Mouse (Mus musculus) megakaryocyte, adult 5-6 weeks (primary cell): ENCODE measurements at regions not wholly inside any gene's neighbourhood (a gene's known extent, or its start where the extent isn't known, plus 50 kb on each side); places are given as distances from the start of the nearest gene placed in this dataset.

Experiments
- ATAC-seq: 2 replicates; pipeline ENCODE4 v1.8.0; 2016; ENCODE audit warnings: mild to moderate bottlenecking, inconsistent platforms; ENCODE audit not compliant: poor library complexity, severe bottlenecking

DNA sequence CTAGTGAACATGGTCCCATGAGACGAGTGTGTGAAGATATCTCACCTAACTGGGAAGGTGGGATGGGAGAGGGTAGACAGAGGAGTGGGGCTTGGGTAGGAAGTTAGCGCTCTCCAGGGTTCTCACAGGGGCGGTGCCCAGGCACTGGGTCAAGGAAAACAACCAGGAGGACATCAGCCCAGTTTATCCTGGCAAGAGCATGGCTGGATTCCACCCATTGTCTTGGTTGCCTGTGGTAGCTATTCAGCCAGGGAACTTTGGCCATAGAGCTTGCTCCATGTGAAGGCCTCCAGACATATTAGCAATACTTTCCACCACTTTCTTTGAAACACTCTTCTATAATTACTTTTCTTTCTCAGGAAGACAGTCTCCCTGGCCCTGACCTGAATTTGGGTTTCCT lies 131.4 kb downstream of the 1700020N01Rik start:
- ATAC-seq = no peak

DNA sequence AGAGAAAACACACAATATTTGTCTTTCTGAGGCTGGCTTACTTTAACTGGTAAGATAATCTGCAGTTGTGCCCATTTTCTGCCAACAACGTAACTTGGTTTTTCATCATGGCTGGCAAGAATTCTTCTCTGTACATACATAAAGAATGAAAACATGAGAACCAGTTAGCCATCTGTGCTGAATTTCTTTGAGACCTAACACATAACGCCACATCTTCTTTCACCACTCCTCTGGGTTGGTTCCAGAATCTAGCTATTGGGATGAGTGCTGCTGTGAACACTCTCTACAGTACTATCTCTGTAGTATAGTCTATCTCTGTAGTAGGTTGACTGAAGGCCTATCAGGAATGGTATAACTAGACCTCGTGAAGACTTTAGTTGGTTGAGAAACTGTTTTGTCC lies 132.1 kb downstream of the 1700020N01Rik start:
- ATAC-seq = no peak

DNA sequence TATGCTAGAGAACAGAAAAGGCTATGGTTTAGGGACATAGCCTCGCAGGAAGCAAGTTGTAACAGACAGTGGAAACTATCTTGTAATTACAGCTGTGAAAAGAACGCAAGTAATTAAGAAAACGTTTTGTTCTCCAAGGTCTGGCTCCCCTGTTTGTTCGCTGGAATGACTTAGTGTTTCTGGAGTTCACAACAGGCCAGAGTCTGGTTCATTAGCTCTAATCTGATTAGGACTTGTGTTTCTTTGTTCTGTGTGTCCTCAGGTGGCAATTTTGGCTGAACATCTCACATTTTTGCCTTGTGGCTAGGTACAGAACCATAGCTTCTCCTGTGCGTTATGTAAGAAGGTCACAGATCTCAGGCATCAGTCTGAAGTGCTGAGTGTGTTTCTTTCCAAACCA lies 141.7 kb upstream of the Sgk1 start:
- no peak for ATAC-seq

DNA sequence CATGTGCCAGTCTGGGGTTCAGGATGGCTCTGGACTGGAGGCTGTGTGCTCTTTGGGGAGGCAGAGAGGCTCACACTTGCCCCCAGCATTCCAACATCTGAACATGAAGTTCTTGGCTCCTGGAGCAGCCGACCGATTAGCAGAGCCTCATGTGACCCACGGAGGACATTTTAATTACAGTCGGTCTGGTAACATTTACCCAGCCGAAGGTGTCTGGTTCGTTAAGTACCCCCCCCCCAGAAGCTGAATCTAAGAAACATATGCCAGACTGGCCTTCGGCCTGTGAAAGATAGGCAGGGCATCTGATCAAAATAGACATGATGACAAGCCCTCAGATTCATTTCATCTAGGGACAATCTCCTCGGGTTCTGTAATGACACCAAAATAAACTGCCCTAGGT lies 140.4 kb upstream of the Sgk1 start:
- ATAC-seq = no peak

DNA sequence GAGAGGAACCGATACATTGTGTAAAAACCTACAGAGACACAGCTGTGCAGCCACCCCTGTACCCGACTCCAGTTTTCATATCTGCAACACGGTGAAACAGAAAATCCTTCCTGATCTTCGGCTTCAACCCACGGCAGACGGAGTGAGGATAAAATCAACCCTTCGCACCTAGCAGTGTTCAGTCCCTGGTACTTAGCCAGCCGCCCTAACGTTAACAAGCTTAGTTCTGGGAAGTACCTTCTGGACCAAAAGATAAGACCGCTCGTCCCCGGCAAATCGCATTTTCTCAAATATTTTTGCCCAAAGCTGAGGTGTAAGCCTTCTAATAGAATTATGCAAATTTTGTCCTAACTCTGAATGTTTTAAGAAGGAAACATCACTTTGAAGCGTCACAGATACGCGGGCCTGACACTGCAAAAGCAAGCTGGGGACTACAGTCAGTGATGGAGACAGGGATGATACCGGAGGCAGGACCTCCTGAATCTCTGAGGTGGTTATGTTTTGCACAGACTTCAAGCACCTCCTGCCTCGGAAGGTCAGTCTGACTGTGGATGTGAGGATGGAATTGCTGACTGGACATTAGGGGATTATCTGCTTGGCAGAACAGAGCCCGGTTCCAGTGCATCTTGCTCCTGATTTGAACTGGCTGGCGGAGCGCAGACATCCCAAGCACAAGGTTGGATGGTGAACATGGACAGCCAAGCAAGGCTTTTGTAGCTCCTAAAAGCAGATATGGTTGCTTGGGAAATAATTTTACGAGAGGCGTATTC lies 139.8 kb upstream of the Sgk1 start:
- ATAC-seq = no peak

DNA sequence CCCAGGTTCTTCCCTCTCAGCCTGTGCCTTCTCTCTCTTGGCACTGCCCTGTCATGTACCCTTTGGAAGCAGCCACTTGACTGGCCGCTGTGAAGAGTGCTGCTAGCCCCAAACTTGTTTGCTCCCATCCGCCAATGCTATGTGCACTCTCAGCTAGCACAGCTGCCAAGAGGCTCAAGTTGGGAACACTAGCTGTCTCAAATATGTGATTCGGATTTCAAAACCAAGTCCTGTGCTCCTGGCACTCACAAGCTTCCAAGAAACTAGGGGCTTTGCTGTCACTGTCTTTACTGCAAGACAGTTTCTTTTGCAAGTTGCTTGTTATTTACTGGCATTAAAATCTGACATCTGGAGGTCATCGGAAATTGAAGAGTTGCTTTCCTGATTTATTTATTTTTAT lies 138.6 kb upstream of the Sgk1 start:
- ATAC-seq = no peak

DNA sequence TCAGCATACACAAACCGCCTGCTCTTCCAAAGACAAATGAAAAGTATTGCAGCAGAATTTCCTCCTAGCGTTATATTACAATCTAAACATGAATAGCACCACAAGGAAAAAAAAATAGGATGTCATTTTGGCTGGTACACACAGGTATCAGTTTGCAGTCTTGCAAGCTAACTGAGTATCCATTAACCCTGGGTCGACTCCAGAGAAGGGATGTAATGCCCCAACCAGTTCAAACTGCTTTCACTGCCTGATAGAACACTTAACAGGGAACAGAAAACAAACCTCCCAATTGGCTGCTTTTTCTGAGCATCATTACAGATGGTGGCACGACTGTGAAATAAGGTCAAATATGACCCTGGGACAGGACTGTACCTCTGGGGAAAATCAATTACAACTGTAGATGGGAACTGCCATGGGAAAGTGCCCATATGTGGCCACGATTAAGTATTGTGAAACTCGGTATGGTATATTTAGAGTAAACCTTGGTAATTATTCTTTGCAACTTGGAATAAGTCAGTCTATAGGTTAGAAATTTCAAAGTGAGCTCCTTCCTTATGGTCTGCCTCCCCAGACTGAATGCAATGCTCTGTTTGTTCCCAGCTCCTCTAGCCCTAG lies 137.5 kb upstream of the Sgk1 start:
- ATAC-seq = no peak

DNA sequence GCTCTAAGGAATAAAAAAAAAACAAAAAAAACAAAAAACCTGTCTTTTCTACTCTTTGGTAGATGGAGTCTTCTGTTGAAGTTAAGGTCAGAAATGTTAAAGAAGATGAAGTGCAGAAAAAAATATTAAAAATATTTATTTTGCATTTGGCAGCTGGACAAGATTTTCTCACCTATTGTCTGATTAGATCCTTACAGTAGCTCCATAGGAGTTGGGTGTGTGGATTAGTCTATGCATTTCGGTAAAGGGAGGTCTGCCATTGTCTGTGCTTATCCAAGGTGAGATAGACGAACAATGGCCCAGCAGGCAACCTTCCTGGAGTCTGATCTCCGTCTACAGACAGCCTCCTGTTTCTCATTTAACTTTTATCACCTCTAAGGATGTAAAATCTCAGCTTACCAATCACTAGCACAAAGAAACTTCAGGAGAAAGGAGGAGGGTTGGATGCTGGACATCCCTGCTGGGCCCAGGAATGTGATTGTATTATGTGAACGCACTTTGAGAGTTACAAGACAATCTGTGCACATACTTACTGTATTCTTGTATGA lies 136.0 kb upstream of the Sgk1 start:
- no peak for ATAC-seq

DNA sequence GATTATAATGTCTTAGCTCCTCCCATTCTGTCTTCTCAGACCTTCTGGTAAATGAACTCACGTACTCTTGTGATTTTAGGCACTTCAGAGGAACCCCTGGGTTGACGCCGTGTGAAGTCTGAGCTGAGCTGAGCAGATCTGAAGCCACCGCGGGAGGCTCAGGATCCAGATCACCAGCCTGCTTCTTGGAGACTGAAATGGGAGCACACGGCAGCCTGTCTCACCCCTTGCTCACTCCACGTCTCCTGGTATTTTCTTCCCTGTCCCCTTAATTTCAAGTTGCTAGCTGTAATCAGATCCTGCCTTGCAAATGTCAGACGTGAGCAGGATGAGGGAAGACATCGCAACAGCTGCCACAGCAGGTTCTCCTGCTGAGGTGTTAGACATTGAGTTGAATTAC lies 135.3 kb upstream of the Sgk1 start:
- no peak for ATAC-seq

DNA sequence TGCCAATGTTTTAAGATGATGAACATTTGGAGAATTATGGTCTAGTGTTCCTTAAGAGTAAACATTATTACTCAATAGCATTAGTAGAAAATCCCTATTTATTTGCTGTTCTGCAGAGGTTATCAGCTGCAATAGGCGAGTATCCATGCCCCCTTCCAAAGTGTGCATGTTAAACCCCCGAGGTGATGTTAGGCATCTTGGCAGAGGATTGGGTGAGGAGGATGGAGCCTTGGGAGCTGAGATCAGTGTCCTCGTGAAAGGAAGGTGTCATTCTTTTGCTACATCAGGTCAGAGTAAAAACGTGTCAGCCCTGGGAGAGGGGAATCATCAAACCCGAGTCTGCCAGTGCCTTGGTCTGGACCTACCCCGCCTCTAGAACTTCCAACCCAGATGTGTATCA lies 130.7 kb upstream of the Sgk1 start:
- ATAC-seq = no peak

DNA sequence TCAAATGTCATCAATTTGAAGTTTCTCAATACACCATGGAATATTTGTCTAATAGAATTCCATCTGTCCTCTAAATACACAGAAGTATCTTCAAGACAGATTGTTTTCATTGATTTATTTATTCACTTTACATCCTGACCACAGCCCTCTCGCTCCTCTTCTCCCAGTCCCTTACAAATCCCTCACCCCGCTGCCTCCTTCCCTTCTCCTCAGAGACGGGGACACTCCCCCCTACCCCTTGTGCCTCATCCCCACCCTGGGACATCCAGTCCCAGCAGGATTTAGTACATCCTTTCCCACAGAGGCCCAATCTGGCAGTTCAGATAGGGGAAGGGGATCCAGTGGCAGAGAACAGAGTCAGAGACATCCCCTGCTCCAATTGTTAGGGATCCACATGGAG lies 129.6 kb upstream of the Sgk1 start:
- no peak for ATAC-seq

DNA sequence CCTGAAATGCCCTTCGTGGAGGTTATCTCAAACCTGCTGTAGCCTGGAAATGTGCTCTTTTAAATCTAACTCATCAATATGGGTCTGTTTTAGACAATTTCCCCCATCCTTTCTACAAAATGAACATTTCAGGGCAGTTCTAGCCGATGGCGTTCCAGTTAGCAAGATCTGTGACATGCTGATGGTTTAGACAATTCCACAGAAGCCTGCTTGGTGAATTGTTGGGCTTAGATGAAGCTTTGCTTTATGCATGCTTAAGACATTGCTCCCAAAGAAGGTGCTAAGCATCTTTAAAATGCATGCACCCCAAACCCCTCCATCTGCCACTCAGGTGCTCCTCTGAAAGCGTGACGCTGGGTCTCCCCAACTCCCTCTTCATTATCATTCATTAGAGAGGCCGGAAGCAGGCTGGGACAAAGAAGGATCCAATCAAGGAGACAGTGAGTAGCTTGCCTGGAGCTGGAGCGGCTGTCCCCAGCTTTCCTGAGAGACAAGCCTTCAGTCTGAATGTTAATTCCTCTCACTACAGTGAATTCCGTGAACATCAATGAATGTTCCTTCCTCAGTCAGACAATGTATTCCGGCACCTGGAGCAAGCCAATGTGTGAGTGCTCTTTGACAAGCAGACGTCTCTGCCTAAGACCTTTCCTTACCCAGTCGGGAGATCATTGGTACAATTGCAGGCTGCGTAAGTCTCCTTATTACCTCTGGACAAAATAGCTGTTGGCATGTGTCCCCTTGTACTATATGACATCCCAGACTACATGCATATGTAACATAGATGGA lies 127.0 kb upstream of the Sgk1 start:
- ATAC-seq = no peak

DNA sequence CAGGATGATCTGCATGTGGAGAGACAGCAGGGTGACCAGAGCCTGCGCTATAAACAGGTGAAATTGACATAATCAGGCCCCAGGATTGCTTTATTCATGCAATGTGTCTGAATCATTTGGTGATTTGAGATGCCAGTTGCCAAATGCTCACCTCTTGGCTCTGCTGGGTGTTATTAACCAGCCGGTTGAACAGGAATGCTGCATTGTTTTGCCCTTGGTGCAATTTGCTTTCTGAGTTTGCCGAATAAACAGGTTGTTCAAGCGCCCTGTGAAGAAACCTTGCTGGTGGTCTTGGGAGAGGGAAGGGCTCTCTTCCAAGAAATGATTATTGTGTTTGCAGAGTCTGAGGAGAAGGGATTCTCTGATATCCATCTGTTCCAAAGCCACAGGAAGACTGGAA lies 126.3 kb upstream of the Sgk1 start:
- no peak for ATAC-seq

DNA sequence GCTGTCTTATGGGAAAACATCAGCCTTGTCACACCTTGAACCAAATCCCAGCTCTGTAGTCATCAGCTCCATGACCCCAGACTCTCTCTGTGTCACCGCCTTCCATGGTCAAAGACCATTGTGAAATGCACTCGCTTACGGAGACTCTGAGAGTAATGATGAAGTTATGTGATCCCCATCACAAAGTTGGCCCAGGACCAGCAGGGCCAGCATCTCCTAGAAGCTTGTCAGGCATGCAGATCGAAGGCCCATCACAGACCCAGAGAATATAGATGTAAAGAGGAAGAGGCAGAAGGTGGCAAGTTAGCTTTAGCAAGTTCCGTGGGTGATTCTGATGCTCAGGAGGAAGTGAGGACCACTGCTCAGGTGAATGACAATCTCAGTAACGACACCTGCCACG lies 125.2 kb upstream of the Sgk1 start:
- no peak for ATAC-seq

DNA sequence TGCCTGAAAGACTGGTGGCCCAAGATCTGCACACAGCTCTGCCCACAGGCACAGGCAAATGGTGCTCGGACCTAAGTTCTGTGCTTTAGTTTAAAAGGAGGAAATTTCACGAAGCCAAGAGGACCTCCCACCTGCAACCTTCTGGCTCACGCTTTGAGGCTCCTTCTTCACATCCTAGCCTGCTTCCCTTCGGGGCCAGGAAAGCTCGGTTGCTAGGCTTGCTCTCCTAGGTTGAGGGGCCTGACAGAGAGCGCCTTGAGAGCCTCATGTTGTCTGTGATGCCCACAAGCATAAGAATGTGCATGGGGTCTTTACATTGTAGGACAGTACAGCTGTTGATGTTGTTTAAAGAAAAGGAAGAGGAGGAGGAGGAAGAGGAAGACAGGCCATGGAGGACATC lies 123.9 kb upstream of the Sgk1 start:
- no peak for ATAC-seq

DNA sequence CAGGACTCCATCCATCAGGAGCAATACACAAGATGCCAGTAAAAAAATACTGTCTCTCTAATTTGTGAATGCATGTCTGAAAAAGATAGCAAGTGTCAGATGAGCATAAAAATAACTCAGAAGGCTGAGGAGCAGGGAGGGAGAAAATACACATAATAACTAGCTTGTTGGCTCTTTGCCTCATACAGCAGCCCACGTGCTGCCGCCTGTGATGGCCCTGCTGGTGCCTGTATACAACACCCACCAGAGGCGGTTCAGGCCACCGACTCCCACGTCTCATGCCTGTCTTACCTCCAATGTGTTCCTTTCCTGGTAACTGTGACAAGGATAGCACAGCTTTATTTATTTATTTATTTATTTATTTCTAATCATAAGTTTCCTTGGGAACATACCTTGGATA lies 119.5 kb upstream of the Sgk1 start:
- ATAC-seq = no peak

DNA sequence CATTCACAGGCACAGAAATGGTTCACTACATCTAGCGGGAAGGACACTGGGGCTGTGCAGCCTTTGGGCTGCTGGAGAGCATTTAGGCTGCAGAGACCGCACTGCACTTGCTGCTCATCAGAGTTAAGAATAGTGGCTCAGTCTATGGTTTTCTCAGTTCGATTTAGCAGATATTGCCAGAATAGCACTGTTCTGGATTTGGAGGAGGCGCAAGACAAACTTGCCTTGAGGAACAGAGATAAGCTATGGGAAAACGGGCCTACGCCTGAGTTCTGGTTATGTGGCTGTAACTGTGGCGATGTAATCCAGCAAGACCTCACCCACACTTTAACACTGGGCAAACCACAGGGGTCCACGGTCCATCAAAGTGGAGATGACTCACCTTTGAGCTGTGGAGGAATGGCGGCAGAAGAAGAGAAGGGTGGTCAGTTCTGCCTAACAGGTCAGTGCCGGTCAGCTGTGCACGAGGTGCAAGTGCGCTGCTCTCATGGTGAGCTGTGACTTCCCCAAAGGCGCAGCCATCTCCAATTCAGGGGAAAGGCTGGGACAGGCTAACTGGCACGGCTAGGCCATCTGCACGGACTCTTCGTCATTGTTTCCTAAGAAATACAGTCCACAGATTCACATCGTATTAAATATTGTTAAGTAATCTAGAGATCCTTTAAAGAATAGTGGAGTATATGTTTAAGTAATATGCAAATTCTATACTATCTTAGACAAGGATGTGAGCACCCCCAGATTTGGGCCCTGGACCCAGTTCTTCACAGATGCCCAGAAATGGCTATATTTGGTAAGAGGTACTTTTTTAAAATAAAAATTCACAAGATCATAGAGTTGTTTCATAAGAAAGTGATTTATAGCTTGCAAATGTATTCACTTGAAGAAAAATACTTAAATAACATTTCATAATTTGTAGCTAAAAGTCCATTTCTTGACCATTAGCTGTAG lies 118.7 kb upstream of the Sgk1 start:
- no peak for ATAC-seq

DNA sequence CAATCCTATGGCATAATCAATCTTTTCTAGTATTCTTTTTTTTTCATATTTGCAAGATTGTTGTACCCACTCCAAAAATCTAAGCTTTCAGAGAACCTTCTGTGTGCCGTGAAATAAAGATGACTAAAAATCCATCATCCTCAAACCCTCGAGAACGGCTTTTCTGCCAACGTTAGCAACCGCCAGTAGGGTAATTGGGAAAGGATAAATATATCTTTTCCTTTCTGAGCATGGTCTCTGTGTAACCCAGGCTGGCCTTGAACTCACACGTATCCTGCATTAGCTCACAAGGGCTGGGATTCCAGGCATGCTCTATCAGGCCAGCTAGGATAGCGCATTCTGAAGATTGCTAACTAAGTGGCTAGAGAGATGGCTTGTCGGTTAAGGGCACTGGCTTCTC lies 117.9 kb upstream of the Sgk1 start:
- ATAC-seq = no peak

DNA sequence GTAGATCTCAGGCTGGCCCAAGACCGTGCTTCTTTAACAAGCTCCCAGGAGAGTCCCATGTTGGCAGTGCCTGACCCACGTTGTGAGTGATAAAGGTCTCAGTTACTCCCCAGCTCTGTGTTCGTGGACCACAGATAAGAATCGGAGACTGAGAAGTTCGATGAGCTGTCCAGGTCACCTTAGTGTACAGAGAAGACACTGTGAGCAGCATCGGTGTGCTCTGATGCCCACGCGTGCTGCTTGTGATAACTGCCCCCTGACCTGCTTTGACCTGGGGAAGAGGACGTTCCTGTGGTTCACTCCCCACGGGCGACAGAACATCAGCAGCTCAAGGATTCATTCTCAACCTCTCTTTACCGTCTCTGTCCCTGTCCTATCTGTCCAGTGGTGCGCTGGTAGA lies 117.1 kb upstream of the Sgk1 start:
- ATAC-seq = no peak

DNA sequence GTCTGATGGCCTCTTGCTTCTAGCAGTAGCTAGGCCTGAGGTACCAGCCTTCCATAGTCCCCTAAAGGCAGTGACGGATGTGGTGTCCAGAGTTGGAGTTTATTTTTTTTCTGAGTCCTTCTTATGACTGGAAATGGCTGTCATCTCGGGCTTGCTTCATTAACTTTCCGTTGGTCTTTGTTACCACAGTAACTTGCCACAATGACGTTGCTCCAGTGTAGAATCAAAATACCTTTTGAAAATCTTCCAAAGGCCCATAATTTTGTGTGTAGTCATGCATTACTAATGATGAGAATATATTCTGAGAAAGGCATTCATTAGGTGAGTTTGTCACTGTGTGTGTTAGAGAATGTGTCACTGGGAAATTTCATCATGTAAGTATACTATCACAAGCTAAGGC lies 108.4 kb upstream of the Sgk1 start:
- no peak for ATAC-seq

DNA sequence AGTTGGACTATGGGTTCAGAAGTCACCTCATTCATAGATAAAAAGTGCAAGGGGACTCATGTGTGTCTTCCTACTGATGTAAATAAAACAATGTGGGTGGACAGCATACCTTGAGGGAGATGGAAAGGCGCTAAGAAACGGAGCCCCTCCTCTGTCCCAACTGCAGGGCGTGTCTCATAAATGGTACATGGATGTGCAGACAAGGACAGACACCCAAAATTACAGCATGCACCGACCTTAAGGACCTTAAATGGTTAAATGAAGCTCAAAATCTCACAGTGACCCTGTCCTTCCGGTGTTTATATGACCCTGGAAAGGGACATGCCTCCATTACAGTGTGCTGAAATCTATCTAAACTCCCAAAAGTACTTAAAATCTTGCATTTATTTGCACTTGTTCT lies 106.5 kb upstream of the Sgk1 start:
- no peak for ATAC-seq
